Mouse (Mus musculus): ENCODE data around the gene Cym.

The Cym gene

DNA sequence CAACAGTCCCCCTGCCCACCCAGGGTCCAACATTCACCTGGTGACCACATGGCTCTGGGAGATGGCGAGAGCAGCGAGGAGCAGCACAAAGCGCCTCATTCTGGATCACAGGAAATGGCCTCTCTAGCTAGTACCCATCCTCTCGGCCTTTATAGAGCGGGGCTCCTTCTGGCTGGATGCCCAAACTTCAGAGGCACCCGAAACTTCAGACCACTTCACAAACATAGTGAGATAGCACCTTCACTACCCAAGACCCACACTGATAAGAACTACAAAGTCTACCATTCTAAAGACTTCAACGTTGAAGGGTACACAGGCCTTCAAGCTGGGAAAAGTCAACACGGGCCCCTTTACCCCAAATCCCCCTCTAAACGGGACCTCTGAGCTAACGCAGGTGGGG, at the start of gene Cym:
TSS of gene Cym (minus strand) at position 125 of the 400 bp plus-strand sequence.
- DNase-seq, result no peak

DNA sequence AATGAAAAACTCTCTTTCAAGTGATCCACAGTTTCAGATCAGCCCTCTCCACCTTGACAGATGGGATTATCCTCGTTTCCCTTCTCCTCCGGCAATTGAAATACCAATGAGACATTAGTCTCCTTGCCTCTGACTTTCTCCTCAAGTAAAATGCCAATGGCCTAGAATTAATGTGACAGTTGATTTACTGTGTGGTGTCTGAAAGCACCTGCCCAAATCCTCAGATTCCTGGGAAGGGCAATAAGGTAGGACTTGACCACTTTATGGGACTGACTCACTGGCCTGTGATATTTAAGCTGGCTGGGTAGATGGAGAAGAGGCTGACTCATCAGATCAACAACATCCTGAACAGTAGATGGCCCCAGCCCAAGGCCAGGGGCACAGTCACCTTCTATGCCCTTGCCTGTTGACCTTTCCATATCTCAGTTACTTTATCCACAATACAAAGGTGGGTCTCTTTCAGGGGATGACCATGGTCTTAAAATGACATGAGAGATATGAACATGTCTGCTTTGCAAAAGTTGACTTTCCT, 45.3 kb upstream of the Cym start:
- DNase-seq, result no peak

DNA sequence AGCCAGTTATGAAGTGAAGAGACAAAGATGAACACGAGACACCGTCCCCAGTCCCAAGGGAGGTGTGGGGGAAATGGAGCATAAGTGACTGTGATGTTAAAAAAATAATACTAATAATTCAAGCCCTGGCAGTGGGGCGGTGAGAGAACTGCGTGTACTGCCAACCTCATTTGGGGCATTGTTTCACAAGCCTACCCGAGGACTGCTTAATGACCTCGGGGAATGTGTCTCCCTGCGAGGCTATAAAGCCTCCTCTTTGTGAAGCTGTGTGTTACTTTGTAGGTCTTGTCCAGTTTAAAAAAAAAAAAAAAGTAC, 40.3 kb upstream of the Cym start:
- DNase-seq, result no peak

DNA sequence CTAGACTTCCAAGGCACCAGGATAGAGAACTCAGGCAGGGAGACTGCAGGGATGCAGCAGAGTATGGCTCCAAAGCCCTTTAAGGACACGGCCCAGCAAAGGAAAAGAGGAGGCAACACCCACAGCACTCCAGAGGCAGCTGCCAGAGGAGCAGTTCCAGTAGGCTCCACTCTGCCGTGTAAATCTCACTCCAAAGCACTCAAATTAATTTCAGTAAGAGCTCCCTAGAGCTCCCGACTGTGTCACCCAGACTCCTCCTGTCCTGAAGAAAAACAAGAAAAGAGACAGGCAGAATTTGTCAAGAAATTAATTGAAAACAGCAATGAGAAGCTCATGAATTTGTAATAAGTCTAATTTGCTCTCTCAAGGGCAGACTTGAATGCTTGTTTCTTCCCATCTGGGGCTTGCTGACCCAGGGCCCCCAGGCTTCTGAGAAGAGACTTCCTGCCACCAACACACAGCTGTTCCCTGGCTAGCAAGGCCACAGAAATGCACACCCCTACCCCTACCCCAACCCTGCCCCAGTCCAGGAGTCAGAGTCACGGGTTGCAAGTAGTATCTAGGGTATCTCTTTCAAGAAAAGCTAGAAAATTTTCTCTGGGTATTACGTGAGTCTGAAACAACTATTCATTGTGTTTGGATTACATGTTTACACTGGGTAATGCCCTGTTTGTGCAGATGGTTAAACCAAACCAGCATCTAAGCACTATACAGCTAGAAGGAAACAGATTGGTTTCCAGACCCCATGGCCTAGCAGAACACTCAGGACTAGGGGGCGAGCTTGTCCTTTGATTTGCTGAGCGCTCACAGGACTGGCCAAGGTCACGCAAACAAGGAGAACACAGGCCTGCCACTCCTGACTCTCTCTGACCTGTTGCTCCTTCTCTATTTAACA, 39.7 kb upstream of the Cym start:
- DNase-seq, result no peak

DNA sequence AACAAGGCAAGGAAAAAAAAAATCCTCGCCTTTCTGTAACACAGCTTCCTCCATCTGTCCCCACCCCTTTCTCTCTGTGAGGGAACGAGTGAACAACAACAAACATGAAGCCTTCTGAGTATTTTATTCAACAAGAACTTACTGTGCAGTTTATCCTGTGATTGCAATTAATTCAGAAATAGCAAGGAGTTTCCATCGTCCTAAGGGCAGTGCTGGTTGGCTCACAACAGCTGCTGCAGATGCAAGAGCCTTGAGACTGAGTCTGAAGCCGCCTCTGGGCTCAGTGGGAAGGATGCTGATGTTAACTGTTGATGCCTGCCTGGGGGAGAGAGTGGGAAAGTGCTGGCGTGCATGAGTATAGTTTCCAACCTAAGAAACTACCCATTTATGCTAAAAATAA, 36.4 kb upstream of the Cym start:
- DNase-seq, result no peak

DNA sequence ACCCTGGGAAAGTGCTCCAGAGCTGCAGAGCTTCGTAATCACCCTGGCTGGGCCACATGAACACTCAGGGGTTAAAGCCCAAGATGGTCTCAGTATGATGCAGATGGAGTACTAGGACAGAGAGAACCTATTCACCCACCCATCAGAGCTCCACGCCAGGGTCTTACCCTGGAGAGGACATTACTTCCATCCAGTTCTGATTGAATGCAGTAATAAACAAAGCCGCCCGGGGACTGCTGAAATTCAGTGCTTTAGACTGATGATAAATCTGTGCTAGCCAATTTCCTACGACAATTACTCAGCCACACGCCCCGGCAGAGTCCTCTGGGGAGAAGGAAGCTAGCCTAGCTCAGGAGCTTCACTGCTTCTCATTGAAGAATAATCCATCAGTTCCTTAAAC, 35.2 kb upstream of the Cym start:
- DNase-seq, result no peak

DNA sequence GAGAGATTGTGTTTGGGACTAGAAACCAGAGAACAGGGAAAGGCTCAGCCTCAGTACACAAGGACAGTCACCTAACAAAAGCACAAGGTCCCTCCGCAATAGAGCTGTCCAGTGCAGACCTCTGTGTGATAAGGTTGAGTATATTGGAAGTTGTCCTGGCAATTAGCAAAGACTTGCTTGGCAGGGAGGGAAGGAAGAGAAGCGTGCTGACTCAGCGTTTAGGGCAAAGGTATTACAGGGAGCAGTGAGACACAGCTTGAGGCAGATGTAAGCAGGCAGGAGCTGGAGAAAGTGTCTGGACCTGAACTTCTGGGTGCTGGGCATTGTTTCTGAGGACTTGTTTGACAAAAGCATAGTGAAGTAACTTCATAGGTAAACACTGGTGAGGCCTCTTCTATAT, 34.5 kb upstream of the Cym start:
- no peak for DNase-seq

DNA sequence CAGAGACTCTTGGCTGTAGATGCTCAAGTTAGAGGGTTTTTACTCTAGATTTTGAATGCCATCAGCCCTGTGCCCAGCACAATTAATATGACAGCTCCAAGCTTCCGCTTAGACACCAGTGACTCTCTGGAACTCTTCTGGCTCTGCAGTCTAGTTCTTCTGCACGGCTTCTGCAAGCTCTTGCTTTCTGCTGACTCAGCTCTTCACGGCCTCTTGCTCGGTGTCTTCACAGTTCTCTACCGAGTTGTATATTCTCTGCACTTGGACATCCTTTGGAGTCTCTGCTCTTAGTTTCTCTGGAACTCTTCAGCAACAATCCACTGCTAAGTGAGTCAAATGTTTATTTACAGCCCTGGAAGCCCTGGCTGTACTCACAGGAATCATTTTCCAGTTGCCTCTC, 32.4 kb upstream of the Cym start:
- DNase-seq, result no peak

DNA sequence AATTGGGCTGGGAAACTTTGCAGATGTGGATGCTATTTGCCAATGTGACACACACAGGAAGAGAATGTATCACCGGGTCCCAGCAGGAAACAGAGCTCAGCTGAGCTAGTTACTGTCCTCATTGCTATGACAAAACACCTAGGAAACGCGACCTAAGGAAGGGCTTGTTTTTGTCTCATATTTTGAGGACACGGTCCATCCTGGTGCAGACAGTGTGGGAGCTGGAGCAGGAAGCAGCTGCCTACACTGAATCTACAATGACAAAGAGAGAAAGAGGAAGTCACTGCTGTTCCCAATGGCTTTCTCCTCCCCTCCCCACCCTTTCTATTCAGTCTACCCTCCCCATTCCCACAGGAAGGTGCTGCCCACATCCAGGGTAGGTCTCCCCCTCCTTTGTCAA, 30.5 kb upstream of the Cym start:
- no peak for DNase-seq

DNA sequence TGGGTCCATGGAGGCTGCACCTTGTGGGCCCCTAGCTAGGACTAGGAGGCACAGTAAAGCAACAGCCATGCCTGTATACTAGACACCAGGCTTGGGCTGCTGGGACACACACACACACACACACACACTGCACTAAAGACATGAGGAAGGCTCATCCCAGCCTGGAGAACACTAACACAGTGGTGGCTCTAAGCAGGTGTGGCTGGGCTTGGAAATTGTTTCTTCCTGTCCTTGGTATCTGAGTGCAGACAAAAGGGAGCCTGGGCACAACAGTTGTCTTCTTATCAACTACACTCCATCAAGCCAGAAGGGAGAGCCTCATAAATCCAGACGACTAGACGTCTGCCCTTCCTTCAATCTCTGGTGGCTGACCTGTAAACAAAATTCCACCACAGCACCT, 28.8 kb upstream of the Cym start:
- no peak for DNase-seq

DNA sequence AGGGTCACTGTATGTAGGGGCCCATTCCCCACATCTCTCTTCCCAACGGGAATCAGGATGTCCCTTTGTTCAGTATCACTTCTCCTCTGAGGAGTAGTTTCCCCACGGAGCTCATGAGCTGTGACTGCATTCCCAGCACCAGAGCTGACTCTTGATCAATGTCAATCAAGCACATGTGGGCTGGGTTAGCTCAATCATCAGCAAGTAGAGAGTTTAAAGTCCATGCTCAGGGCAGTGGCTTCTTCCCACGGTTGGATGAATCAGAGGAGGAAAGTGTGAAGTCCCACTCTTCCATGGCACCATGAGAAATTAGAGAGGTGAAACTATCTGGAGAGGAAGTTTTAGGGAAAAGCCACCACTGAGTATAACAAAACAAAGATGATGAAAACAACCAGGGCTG, 27.5 kb upstream of the Cym start:
- DNase-seq, result no peak

DNA sequence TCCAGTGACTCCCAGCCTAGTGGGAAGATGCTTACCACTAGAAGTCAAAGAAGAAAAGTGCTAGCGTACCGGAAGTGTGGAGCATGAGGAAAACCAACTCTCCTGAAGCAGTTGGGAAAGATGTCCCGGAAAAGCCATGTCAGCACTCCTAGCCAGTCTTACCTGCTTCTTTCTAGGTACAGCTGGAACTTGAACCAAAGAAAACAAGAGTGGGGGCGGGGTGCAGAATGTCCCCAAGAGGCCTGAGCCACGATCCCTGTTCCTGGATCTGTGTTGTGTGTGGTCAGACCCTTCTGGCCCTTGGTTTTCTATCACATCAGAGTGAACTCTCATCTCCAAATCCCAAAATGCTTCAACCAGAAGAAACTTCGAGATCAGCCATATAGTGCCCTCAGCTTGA, 25.3 kb upstream of the Cym start:
- DNase-seq, result no peak

DNA sequence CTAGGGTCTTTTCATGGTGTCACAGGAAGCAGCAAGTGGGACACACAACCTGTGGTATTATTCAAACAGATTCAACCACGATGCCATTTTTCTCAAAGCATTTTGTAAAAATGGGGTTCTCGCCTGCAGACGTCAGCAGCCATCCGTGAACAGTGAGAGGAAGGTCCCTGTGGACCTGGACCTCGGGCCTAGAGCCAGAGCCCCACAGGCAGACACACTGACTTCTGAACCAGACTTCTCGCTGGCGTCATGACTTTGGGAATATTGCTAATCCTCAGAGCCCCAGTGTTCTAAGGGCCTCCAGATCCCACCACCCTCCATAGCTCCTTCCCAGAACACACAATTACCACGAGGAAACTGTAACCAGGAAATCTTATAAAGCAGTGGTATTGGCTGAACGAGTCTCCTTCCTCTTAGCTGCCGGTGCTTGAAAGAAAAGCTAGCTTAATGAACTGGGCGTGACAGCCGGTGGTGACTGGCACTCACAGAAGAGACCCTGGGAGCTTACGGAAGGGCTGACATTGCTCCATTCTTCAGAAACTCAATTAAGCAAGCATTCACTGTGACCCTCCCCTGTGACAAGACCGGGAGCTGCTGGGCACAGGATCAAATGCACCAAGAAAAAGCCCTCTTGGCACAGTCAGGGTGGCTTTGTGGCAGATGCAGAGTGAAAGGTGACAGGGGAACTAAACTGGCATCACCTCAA, 20.0 kb upstream of the Cym start:
- DNase-seq, result no peak

DNA sequence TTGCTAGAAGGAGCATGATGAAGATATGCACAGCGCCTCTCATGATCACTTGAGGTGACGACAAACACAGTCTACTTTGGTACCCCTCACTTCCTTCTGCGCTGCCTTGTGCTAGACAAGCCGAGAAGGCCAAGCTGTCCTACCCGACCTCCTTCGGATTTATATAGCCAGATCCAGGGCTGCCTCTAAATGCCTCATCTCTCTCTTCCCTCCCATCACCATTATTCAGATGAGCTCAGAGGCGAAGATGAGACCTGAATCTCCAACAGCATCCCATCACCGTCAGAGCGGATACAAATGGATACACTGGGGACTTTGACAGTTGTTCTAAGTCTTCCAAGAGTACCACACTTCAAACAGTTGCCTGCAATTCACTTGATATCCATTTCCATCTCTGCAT, 18.1 kb upstream of the Cym start, which contains the start of gene Prok1:
TSS of gene Prok1 (minus strand) at position 101 of the 400 bp plus-strand sequence.
- DNase-seq, result no peak

DNA sequence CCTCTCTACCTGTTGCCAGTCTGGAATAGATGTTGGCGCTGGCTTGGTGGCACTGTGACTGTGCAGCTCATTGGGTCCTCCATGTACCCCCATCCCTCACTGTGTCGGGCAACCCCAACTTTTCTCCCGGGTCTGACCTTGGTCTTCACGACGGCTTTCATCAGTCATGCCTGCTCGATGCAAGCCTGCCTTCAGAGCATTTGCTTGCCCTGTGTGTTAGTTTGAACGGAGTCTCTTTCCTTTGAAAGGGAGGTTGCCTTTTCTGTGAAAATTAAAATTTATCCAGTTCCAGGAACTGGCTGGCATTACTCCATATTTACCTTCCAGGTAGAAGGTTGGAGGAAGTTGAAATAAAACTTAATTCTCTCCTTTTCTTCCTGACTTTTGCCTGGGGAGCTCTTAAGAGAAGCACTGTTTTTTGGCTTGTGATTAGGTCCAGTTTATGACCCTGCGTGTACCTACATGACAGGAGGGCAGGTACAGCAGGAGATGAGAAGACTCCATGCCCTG, 17.0 kb upstream of the Cym start:
- DNase-seq, result no peak

DNA sequence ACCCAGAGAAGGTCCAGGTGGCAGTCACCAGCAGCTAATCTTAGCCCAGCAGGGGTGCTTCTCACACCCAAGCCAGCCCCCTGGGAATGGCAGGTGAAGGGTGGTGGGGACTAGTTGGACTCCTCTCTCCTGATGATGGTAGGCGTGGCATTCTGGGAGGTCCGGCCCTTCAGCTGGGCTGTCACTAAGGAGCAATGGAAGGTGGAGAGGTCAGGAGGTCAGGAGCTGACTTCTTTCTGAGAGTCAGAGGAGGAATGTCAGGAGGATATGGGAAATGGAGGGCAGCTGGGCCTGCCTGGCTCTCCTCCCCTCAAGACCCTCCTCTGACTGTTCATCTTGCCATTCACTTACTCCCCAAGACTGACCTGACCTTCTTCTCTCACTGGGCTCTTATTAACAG, 16.5 kb upstream of the Cym start:
- no peak for DNase-seq

DNA sequence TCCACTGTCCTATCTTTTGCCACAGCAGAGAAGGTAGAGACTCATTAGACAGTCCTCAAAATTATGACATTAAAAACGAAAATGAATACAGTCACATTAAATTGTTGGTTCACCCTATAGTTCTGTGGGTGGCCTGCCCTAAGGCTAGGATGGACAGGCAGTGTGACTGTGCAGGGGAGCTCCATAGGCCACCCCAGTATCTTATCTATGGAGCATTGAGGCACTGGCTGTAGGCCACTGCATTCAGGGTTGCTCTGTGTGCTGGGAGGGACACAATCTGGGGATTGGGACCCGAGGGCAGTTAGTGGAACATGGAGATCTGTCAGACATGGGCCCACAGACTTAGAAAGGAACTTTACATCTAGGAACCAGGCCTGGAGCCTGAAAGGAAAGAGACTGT, 12.4 kb upstream of the Cym start:
- no peak for DNase-seq

DNA sequence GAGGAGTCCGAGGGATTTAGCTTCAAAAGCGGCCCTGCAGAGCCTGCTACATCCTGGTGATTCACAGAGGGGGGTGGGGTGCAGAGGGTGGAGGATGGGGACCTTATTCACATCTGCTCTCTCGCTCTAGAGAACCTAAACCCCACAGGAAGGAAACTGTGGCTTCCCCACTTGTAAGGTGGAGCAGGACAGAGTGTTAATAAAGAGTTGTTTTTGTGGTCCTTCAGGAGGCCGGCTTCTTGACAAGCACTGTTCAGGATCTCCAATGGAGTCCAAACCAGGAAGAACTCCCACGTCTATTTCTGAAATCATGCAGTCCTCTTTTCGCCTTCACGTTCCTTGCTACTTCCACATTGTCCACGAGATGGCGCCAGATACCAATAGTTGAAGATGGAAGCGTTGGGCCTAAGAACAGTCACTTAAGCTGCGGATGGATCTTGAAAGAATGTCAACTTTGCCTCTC, 11.8 kb upstream of the Cym start:
- peak; percentile 74 to 87 for DNase-seq

DNA sequence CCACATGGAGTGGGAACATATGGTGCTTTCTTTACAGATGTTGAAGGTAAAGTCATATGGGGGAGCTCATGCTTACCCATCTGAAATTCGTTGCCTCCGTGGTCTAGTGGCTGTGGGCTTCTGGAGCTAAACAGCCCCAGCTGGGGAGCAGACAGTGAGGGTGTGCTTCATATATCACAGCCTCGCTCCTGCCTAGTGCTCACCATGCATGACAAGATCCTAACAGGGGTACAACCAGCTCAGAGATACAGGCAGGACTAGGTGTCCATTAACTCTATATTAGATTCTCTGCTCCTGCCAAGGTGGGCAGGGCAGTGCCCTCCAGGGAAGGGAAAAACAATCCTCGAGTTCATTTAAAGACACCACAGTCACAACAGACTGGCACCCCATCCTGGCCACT, 9.7 kb upstream of the Cym start:
- no peak for DNase-seq

DNA sequence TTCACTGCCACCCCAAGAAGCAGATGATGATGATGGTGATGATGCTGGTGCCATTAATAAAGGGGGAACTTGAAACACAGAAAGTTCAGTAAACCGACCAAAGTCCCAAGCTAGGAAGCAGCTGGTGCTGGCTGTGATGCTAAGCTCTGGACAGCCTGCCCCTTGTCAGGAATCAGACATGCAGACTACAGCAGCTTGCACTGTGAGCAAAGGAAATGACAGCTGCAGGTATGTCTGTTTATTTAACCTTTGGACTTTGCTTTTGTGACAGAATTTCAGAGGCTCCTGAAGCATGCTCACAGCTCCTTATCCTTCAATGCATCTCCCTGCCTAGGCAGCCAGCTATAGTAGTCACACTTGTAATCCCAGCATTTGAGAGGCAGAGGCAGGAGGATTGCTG, 9.0 kb upstream of the Cym start, which contains the start of gene A630076J17Rik:
TSS of gene A630076J17Rik (plus strand) at position 88 of the 400 bp plus-strand sequence.
- DNase-seq, result no peak

DNA sequence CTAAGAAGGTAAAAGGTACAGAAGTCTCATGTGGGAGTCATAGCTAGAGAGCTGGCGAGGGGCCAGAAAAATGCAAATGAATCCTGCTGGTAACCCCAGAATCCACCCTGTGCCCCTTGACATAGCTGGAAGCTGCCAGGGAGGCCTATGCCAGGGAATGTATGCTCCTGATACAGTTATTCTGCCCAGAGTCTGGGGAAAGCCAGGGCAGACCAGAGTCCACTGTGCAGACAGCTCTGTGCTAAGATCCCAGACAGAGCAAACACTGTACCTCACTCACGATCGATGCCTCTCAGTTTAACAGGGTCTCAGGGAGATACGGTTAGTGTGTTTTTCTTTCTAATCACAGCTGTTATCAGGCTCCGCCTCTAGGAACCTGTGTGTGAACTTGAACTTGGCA, 8.3 kb upstream of the Cym start:
- DNase-seq, result no peak

DNA sequence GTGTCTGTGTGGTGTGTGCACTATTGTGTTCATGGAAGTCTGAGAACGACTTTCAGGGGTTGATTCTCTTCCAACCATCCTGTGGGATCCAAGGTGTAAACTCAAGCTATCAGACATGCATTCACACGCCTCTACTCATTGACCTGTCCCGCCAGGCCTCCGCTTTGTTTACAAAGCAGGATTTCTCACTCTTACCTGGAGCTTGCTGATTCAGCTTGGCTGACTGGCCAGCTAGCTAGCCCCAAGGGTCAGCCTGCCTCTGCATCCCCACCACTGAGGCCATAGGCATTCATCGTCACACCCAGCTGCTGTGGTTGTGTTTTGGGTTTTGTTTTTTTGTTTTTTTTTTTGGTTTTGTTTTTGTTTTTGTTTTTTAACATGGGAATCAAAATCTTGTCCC, 7.7 kb upstream of the Cym start:
- no peak for DNase-seq

DNA sequence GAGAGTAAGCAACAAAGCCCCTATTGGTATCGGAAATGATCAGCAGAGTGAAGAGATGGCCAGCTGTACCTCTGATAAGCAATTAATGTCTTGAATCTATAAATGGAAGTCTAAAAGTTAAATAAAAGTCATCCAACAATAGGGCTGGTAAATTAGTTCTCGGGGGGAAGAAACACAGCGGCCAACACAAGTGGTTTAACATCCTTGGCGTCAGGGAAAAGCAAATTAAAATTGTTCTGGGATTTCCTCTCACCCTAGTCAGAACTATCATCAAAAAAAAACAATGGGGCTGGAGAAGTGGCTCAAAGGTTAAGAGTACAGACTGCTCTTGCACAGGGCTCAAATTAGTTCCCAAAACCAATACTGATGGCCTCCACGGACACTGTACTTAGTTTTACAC, 4.3 kb upstream of the Cym start:
- no peak for DNase-seq

DNA sequence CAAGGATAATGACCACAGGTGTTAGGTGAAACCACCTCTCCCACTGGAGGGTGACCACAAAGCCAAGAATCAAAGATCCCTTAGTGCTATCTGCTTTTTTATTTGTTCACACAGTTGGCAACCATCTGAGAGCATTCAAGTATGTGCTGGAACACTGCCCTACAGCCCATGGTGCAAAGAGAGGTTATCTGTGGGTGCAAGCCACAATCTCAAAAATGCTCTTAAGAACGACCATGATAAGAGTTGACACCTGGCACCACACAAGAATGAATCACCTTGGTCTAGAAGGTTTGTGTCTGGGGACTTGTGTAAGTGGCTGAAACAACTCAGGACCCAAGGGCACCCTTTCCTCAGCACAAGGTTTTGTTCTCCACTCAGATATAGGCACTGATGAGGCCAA, 1.7 kb upstream of the Cym start:
- DNase-seq, result no peak

Data from cerebellum, postnatal 36 days (tissue).